Mouse (Mus musculus): Measurements from ENCODE around the gene Hgd. TPM values are rescaled to one million over a fixed set of nuclear protein-coding genes. Genes with fewer than 3 reads are reported as not detected.

The Hgd gene
- polyA plus RNA-seq (2017; shearing (Covaris generic)) = 0.30 TPM

DNA sequence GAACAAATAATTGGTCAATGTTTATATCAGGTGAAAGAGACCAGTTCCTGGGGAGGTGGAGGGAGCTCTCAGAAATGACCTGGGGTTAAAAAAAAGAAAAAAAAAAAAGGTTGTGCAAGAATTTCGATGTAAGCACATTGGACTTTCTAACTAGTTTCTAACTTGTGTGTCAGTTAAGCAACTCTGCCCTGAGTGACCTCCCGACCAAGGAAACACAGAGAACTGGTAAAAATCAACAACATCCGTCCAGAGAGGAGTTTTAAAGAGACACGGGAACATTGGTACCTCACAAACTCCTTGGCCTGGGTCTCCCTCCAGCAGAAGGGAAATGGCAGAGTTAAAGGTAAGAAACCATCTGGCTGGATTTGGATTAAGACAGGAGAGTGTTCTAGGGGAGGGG is at the start of gene Hgd:
Gene Hgd (plus strand): TSS at position 160 of the 400 bp plus-strand sequence.

DNA sequence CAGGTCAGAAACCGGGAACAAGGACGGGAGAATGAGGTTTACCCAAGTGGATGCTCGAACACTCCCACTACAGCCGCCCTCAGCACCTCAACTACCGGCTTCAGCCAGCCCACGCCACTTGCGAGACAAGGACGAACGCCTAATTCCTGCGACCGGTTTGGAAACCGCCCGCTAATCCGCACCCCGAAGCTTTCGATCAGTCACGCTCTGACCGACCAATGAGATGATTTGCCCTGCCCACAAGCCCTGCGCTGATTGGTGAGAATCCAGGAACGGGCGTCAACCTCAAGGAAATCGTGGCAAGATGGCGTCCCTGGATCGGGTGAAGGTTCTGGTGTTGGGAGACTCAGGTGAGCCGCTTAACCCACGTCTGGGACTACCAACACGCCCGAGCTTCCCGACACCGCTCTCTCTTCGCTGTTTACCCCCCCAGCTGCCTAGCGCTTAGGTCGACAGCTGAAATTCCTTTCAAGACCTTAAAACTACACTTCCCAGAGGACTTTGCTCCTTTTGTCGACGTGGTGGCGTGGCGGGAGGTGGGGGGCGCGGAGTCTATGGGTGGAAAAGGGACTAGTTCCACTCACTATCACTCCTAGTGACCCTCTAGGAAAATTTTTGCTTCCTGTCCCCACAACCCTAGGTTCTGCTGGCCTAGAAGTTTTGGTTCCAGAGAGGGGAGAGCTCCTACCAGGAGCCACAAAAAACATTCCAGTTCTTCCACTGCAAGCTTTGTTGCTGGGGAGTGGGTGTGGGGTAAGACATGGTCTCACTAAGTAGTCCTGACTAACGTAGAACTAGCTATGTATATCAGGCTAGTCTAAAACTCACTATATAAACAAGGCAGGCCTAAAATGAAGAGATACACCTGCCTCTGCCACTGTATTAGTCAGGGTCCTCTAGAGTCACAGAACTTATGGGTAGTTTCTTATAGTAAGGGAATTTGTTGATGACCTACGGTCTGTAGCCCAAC is 40.1 kb upstream of the Hgd start, which contains the start of the genes Gtf2e1 and Rabl3:
Gene Gtf2e1 (minus strand): TSS at position 179 of the 970 bp plus-strand sequence.
Gene Rabl3 (plus strand): TSS at position 275 of the 970 bp plus-strand sequence.

GRCm38 (mm10) chr16:37653731-37654657 is 74.0 kb downstream of the Hgd start, which contains the start of gene Ndufb4:
Gene Ndufb4, minus strand, starts transcription at chr16:37654453.

Other genes with a start within 250 kb of the Hgd start
- gene Stxbp5l, start 195.2 kb upstream of the Hgd start, polyA plus RNA-seq (2017; shearing (Covaris generic)) = not detected
- 30.6 TPM for gene Gtf2e1, start 40.4 kb upstream of the Hgd start, polyA plus RNA-seq (2017; shearing (Covaris generic))
- gene Rabl3, start 40.3 kb upstream of the Hgd start, polyA plus RNA-seq (2017; shearing (Covaris generic)) = 16.7 TPM
- gene Ndufb4, start 74.3 kb downstream of the Hgd start, polyA plus RNA-seq (2017; shearing (Covaris generic)) = 63.2 TPM
- gene Fstl1, start 196.7 kb downstream of the Hgd start, polyA plus RNA-seq (2017; shearing (Covaris generic)) = 0.24 TPM

Measured in inflammation-experienced regulatory T-cells, adult 16 weeks (primary cell).